ENCODE assay signal across 27 mouse cellular contexts in genomic region chr11:98266699-98267402, GRCm38 (mm10).
A peak's percentile ranks its signal among the peaks of the same experiment; 100 is the strongest.
DNase-seq lines count a peak whose midpoint lies in the region; ATAC-seq lines count a peak whose summit lies in the region.
"Had no signal": no experiment of that assay in that cellular context is flagged by ENCODE, and none has a peak within 500 bp of the region (broad histone marks: within the 10 kb centered on the region; RNA-seq: fewer than 3 reads in every experiment).

No protein-coding gene starts in this region.

- WGBS in forebrain, embryonic 11.5 days: 71% methylated on average over 6 of the region's 6 CpGs
- WGBS in forebrain, embryonic 10.5 days: 82% methylated on average over 6 of the region's 6 CpGs
- WGBS in forebrain, embryonic 14.5 days: 32% methylated on average over 6 of the region's 6 CpGs

- ATAC-seq in forebrain, embryonic 11.5 days (replicated peaks; ENCODE audit: low FRiP score): no peak
- peak; percentile 77 for ATAC-seq in forebrain, embryonic 14.5 days
- ATAC-seq: inflammation-experienced regulatory T-cells, adult 6 months had no signal

- peak; percentile 29 for DNase-seq in forebrain, embryonic 11.5 days (ENCODE audit: low spot score)
- no peak for DNase-seq in forebrain, embryonic 10.5 days (ENCODE audit: extremely low spot score, low spot score)
- peak; percentile 68 for DNase-seq in left cerebral cortex, postnatal 4 days
- DNase-seq in left cerebral cortex, adult 8-10 months (ENCODE audit: low spot score in 2 of 2): no peak
- DNase-seq in brain, adult 2 months (ENCODE audit: low read depth, low spot score): peak; percentile 48
- peak; percentile 83 for DNase-seq in forebrain, embryonic 14.5 days (ENCODE audit: low spot score)
- no peak for DNase-seq in embryo, embryonic 9.5 days (ENCODE audit: extremely low spot score)
- no peak for DNase-seq in testis, postnatal 10 days (ENCODE audit: low spot score)
- DNase-seq: adrenal gland, postnatal 36 days; embryo, embryonic 11 days; gastrocnemius, postnatal 36 days; heart, postnatal 14 days; kidney, adult 8-10 months; kidney, postnatal 25 days; liver, embryonic 13.5 days; lung, embryonic 14.5 days; lung, postnatal 36 days; retina, postnatal 1 day; right cerebral cortex, postnatal 4 days had no signal

- H3K4me2 ChIP-seq in forebrain, embryonic 11.5 days (ENCODE audit: low read depth, low read length, severe bottlenecking): no peak overlapping the region
- peak overlapping the region; percentile 12; the same call in 1 of the 2 replicates for H3K4me2 ChIP-seq in forebrain, embryonic 14.5 days (ENCODE audit: low read length)
- H3K4me2 ChIP-seq: embryonic facial prominence, embryonic 15.5 days; heart, embryonic 11.5 days; limb, embryonic 12.5 days; liver, embryonic 13.5 days; lung, embryonic 14.5 days had no signal

- no peak overlapping the region for H3K4me3 ChIP-seq in forebrain, embryonic 11.5 days (ENCODE audit: low read depth, low read length)
- no peak overlapping the region for H3K4me3 ChIP-seq in forebrain, embryonic 10.5 days
- no peak overlapping the region for H3K4me3 ChIP-seq in forebrain, embryonic 14.5 days (ENCODE audit: low read depth, low read length)
- H3K4me3 ChIP-seq: embryonic facial prominence, embryonic 15.5 days; left cerebral cortex, adult 2 months; limb, embryonic 12.5 days; liver, embryonic 13.5 days; myocyte had no signal

- no peaks in the 10 kb centered on the region for H3K27me3 ChIP-seq in forebrain, embryonic 11.5 days (ENCODE audit: control insufficient read depth, insufficient read depth, low read length)
- H3K27me3 ChIP-seq in forebrain, embryonic 10.5 days (ENCODE audit: poor library complexity, severe bottlenecking): no peaks in the 10 kb centered on the region
- H3K27me3 ChIP-seq in forebrain, embryonic 14.5 days (replicated peaks; ENCODE audit: control insufficient read depth, insufficient read depth, low read length): no peaks in the 10 kb centered on the region
- H3K27me3 ChIP-seq: CH12.LX; embryonic facial prominence, embryonic 15.5 days; limb, embryonic 12.5 days; liver, embryonic 13.5 days had no signal

- no peaks in the 10 kb centered on the region for H3K4me1 ChIP-seq in forebrain, embryonic 11.5 days (replicated peaks; ENCODE audit: control insufficient read depth, insufficient read depth, low read length)
- no peaks in the 10 kb centered on the region for H3K4me1 ChIP-seq in forebrain, embryonic 10.5 days
- peaks cover 23% of the 10 kb centered on the region for H3K4me1 ChIP-seq in forebrain, embryonic 14.5 days (ENCODE audit: control insufficient read depth, insufficient read depth, low read length)
- H3K4me1 ChIP-seq: embryonic facial prominence, embryonic 15.5 days; limb, embryonic 12.5 days; liver, embryonic 13.5 days had no signal

- no peaks in the 10 kb centered on the region for H3K9me3 ChIP-seq in forebrain, embryonic 11.5 days (ENCODE audit: control insufficient read depth, low read length)
- no peaks in the 10 kb centered on the region for H3K9me3 ChIP-seq in forebrain, embryonic 10.5 days
- H3K9me3 ChIP-seq in forebrain, embryonic 14.5 days (replicated peaks; ENCODE audit: control insufficient read depth, low read length): no peaks in the 10 kb centered on the region
- H3K9me3 ChIP-seq: embryonic facial prominence, embryonic 15.5 days; limb, embryonic 12.5 days; liver, embryonic 13.5 days had no signal

- no peak overlapping the region for H3K27ac ChIP-seq in forebrain, embryonic 11.5 days (ENCODE audit: low read depth, low read length)
- no peak overlapping the region for H3K27ac ChIP-seq in forebrain, embryonic 10.5 days
- peak overlapping the region; percentile 90 for H3K27ac ChIP-seq in forebrain, embryonic 14.5 days (ENCODE audit: low read depth, low read length)
- H3K27ac ChIP-seq: embryonic facial prominence, embryonic 15.5 days; left cerebral cortex, adult 2 months; limb, embryonic 12.5 days; liver, embryonic 13.5 days; stomach, postnatal 0 days had no signal

- no peak overlapping the region for H3K9ac ChIP-seq in forebrain, embryonic 11.5 days (ENCODE audit: low read length)
- no peak overlapping the region for H3K9ac ChIP-seq in forebrain, embryonic 14.5 days (ENCODE audit: low read length)
- H3K9ac ChIP-seq: embryonic facial prominence, embryonic 15.5 days; limb, embryonic 12.5 days; liver, embryonic 13.5 days; lung, embryonic 14.5 days had no signal

- no peaks in the 10 kb centered on the region; the same call in 1 of the 2 replicates for H3K36me3 ChIP-seq in forebrain, embryonic 11.5 days (ENCODE audit: control insufficient read depth, insufficient read depth, low read length)
- peaks cover 79% of the 10 kb centered on the region for H3K36me3 ChIP-seq in forebrain, embryonic 10.5 days (replicated peaks)
- H3K36me3 ChIP-seq in forebrain, embryonic 14.5 days (ENCODE audit: control insufficient read depth, insufficient read depth, low read length): peaks cover 42% of the 10 kb centered on the region

- intact Hi-C loops in left cerebral cortex, postnatal 4 days (cut with DNase I): no loop called here

Comparison
In these comparisons a context has a peak if more than half of its experiments do, and no peak if none do; other contexts are left out.
1. DNase-seq: peak in forebrain, embryonic 11.5 days (single experiment), left cerebral cortex, postnatal 4 days (single experiment), brain, adult 2 months (single experiment) and forebrain, embryonic 14.5 days (single experiment); none in forebrain, embryonic 10.5 days (single experiment), left cerebral cortex, adult 8-10 months (0 of 2), embryo, embryonic 9.5 days (single experiment) and testis, postnatal 10 days (single experiment).